Mouse (Mus musculus): ENCODE measurements at regions not wholly inside any gene's neighbourhood (a gene's known extent, or its start where the extent isn't known, plus 50 kb on each side); places are given as distances from the start of the nearest gene placed in this dataset.

GRCm38 (mm10) chr12:92509494-92509893 is 660.5 kb upstream of the Sel1l start:
- no peak for DNase-seq

GRCm38 (mm10) chr12:92508796-92509489 is 660.0 kb upstream of the Sel1l start:
- no peak for DNase-seq

GRCm38 (mm10) chr12:92483984-92484383 is 635.0 kb upstream of the Sel1l start:
- DNase-seq, result no peak

- no peak for DNase-seq
Observed at GRCm38 (mm10) chr12:92474293-92475062, 625.5 kb upstream of the Sel1l start.

GRCm38 (mm10) chr12:92451110-92451818 is 602.3 kb upstream of the Sel1l start:
- no peak for DNase-seq

GRCm38 (mm10) chr12:92418458-92418857 is 569.5 kb upstream of the Sel1l start:
- no peak for DNase-seq

GRCm38 (mm10) chr12:92405506-92405905 is 556.5 kb upstream of the Sel1l start:
- DNase-seq, result peak; percentile 57

GRCm38 (mm10) chr12:92400987-92401386 is 552.0 kb upstream of the Sel1l start:
- no peak for DNase-seq

- DNase-seq, result no peak
Observed at GRCm38 (mm10) chr12:92386195-92386594, 537.2 kb upstream of the Sel1l start.

- peak; percentile 4 for DNase-seq
Observed at GRCm38 (mm10) chr12:92384266-92384937, 535.4 kb upstream of the Sel1l start.

- peak; percentile 3 for DNase-seq
Observed at GRCm38 (mm10) chr12:92379130-92379529, 530.2 kb upstream of the Sel1l start.

GRCm38 (mm10) chr12:92365926-92366325 is 517.0 kb upstream of the Sel1l start:
- DNase-seq, result no peak

GRCm38 (mm10) chr12:92353386-92354257 is 504.7 kb upstream of the Sel1l start:
- DNase-seq, result no peak

- DNase-seq, result no peak
Observed at GRCm38 (mm10) chr12:92318241-92318640, 469.3 kb upstream of the Sel1l start.

GRCm38 (mm10) chr12:92317609-92318008 is 468.7 kb upstream of the Sel1l start:
- DNase-seq, result no peak

- DNase-seq, result no peak
Observed at GRCm38 (mm10) chr12:92316285-92316684, 467.3 kb upstream of the Sel1l start.

- no peak for DNase-seq
Observed at GRCm38 (mm10) chr12:92315820-92316219, 466.9 kb upstream of the Sel1l start.

- DNase-seq, result peak; percentile 83
Observed at GRCm38 (mm10) chr12:92302951-92303591, 454.1 kb upstream of the Sel1l start.

- DNase-seq, result no peak
Observed at GRCm38 (mm10) chr12:92294887-92295286, 445.9 kb upstream of the Sel1l start.

GRCm38 (mm10) chr12:92293341-92293720 is 444.4 kb upstream of the Sel1l start:
- no peak for DNase-seq
